Mouse (Mus musculus): Measurements from ENCODE around the gene Limk2. TPM values are rescaled to one million over a fixed set of nuclear protein-coding genes. Genes with fewer than 3 reads are reported as not detected.
A peak's percentile ranks its signal among the peaks of the same experiment; 100 is the strongest.

The Limk2 gene
- polyA plus RNA-seq, 1 experiment from 2014 or later = 60.5 TPM

- H3K9me3 ChIP-seq = no peaks in the 10 kb centered on the region
- H3K27ac ChIP-seq (replicated peaks) = no peak overlapping the region
- 0 out of 2 replicates have a peak, but pooled peaks cover 4% of the 10 kb centered on the region for H3K36me3 ChIP-seq (replicated peaks)
- no peak for DNase-seq (ENCODE audit: low spot score)
- WGBS = 87% methylated on average over 1 of the region's 1 CpGs
- no peaks in the 10 kb centered on the region for H3K27me3 ChIP-seq (replicated peaks; ENCODE audit: low read depth, poor library complexity, severe bottlenecking)
- H3K4me3 ChIP-seq = no peak overlapping the region
- H3K4me1 ChIP-seq = no peaks in the 10 kb centered on the region
Measured at GRCm38 (mm10) chr11:3437621-3438020, 28.6 kb upstream of the Limk2 start.

- no peak overlapping the region for H3K4me3 ChIP-seq
- H3K9me3 ChIP-seq = no peaks in the 10 kb centered on the region
- no peak overlapping the region for H3K27ac ChIP-seq (replicated peaks)
- no peaks in the 10 kb centered on the region for H3K4me1 ChIP-seq
- WGBS = 78% methylated on average over 4 of the region's 4 CpGs
- no peak for DNase-seq (ENCODE audit: low spot score)
- no peaks in the 10 kb centered on the region for H3K27me3 ChIP-seq (replicated peaks; ENCODE audit: low read depth, poor library complexity, severe bottlenecking)
- 0 out of 2 replicates have a peak, but pooled peaks cover 10% of the 10 kb centered on the region for H3K36me3 ChIP-seq (replicated peaks)
Measured at GRCm38 (mm10) chr11:3433809-3434208, 24.8 kb upstream of the Limk2 start.

GRCm38 (mm10) chr11:3431976-3432603 is 23.1 kb upstream of the Limk2 start:
- no peak overlapping the region for H3K27ac ChIP-seq (replicated peaks)
- WGBS = 96% methylated on average over 6 of the region's 6 CpGs
- no peaks in the 10 kb centered on the region for H3K4me1 ChIP-seq
- 0 out of 2 replicates have a peak, but pooled peaks cover 10% of the 10 kb centered on the region for H3K36me3 ChIP-seq (replicated peaks)
- no peaks in the 10 kb centered on the region for H3K27me3 ChIP-seq (replicated peaks; ENCODE audit: low read depth, poor library complexity, severe bottlenecking)
- no peak overlapping the region for H3K4me3 ChIP-seq
- H3K9me3 ChIP-seq = no peaks in the 10 kb centered on the region
- DNase-seq (ENCODE audit: low spot score) = no peak

- Histone ChIP-seq H3K4me1 (no peaks in the 10 kb centered on the region), H3K9me3 (no peaks in the 10 kb centered on the region), H3K27me3 (replicated peaks; ENCODE audit: low read depth, poor library complexity, severe bottlenecking) (no peaks in the 10 kb centered on the region), H3K27ac (replicated peaks) (no peak overlapping the region), H3K4me3 (no peak overlapping the region), H3K36me3 (replicated peaks) (peaks cover 11% of the 10 kb centered on the region; the same call in 1 of the 2 replicates)
- no peak for DNase-seq (ENCODE audit: low spot score)
- WGBS = 94% methylated on average over 3 of the region's 3 CpGs
Measured at GRCm38 (mm10) chr11:3431515-3431914, 22.5 kb upstream of the Limk2 start.

- Histone ChIP-seq H3K4me3 (no peak overlapping the region), H3K4me1 (no peaks in the 10 kb centered on the region), H3K9me3 (0 out of 2 replicates have a peak, but pooled peaks cover 2% of the 10 kb centered on the region), H3K27ac (replicated peaks) (no peak overlapping the region), H3K27me3 (replicated peaks; ENCODE audit: low read depth, poor library complexity, severe bottlenecking) (no peaks in the 10 kb centered on the region), H3K36me3 (replicated peaks) (peaks cover 36% of the 10 kb centered on the region)
- DNase-seq (ENCODE audit: low spot score) = no peak
- WGBS = 85% methylated on average over 7 of the region's 7 CpGs
Measured at GRCm38 (mm10) chr11:3428632-3429031, 19.6 kb upstream of the Limk2 start.

GRCm38 (mm10) chr11:3427697-3428230 is 18.8 kb upstream of the Limk2 start:
- H3K27ac ChIP-seq (replicated peaks) = no peak overlapping the region
- 0 out of 2 replicates have a peak, but pooled peaks cover 2% of the 10 kb centered on the region for H3K9me3 ChIP-seq
- no peaks in the 10 kb centered on the region for H3K4me1 ChIP-seq
- WGBS = 87% methylated on average over 3 of the region's 3 CpGs
- H3K36me3 ChIP-seq (replicated peaks) = peaks cover 45% of the 10 kb centered on the region
- no peak overlapping the region for H3K4me3 ChIP-seq
- H3K27me3 ChIP-seq (replicated peaks; ENCODE audit: low read depth, poor library complexity, severe bottlenecking) = no peaks in the 10 kb centered on the region
- no peak for DNase-seq (ENCODE audit: low spot score)

- Histone ChIP-seq H3K4me1 (no peaks in the 10 kb centered on the region), H3K4me3 (no peak overlapping the region), H3K9me3 (0 out of 2 replicates have a peak, but pooled peaks cover 2% of the 10 kb centered on the region), H3K27ac (replicated peaks) (no peak overlapping the region), H3K27me3 (replicated peaks; ENCODE audit: low read depth, poor library complexity, severe bottlenecking) (no peaks in the 10 kb centered on the region), H3K36me3 (replicated peaks) (peaks cover 74% of the 10 kb centered on the region)
- DNase-seq (ENCODE audit: low spot score) = no peak
- 85% methylated on average over 4 of the region's 4 CpGs for WGBS
Measured at GRCm38 (mm10) chr11:3422242-3422641, 13.3 kb upstream of the Limk2 start.

- WGBS = 86% methylated on average over 4 of the region's 4 CpGs
Measured at GRCm38 (mm10) chr11:3418741-3419140, 9.8 kb upstream of the Limk2 start.

GRCm38 (mm10) chr11:3417795-3418194 is 8.8 kb upstream of the Limk2 start:
- Histone ChIP-seq H3K27me3 (replicated peaks; ENCODE audit: low read depth, poor library complexity, severe bottlenecking) (no peaks in the 10 kb centered on the region), H3K9me3 (no peaks in the 10 kb centered on the region), H3K36me3 (replicated peaks) (peaks cover 66% of the 10 kb centered on the region), H3K4me3 (no peak overlapping the region), H3K27ac (replicated peaks) (no peak overlapping the region), H3K4me1 (no peaks in the 10 kb centered on the region)
- WGBS = 79% methylated on average over 6 of the region's 6 CpGs
- DNase-seq (ENCODE audit: low spot score) = no peak

More at GRCm38 (mm10) chr11:3418741-3419140, 9.8 kb upstream of the Limk2 start:
- DNase-seq (ENCODE audit: low spot score) = no peak
- Histone ChIP-seq H3K27ac (replicated peaks) (no peak overlapping the region; the same call in 1 of the 2 replicates), H3K4me1 (no peaks in the 10 kb centered on the region), H3K27me3 (replicated peaks; ENCODE audit: low read depth, poor library complexity, severe bottlenecking) (no peaks in the 10 kb centered on the region), H3K4me3 (no peak overlapping the region), H3K36me3 (replicated peaks) (peaks cover 75% of the 10 kb centered on the region), H3K9me3 (no peaks in the 10 kb centered on the region)

- Histone ChIP-seq H3K27me3 (replicated peaks; ENCODE audit: low read depth, poor library complexity, severe bottlenecking) (no peaks in the 10 kb centered on the region), H3K4me1 (no peaks in the 10 kb centered on the region), H3K27ac (replicated peaks) (no peak overlapping the region), H3K4me3 (no peak overlapping the region), H3K36me3 (replicated peaks) (peaks cover 59% of the 10 kb centered on the region), H3K9me3 (no peaks in the 10 kb centered on the region)
- no peak for DNase-seq (ENCODE audit: low spot score)
- 96% methylated on average over 3 of the region's 3 CpGs for WGBS
Measured at GRCm38 (mm10) chr11:3416399-3416798, 7.4 kb upstream of the Limk2 start.

- Histone ChIP-seq H3K4me1 (peaks cover 15% of the 10 kb centered on the region), H3K9me3 (no peaks in the 10 kb centered on the region), H3K36me3 (replicated peaks) (peaks cover 29% of the 10 kb centered on the region), H3K27me3 (replicated peaks; ENCODE audit: low read depth, poor library complexity, severe bottlenecking) (no peaks in the 10 kb centered on the region), H3K27ac (replicated peaks) (no peak overlapping the region), H3K4me3 (no peak overlapping the region)
- WGBS = 80% methylated on average over 3 of the region's 3 CpGs
- DNase-seq (ENCODE audit: low spot score) = no peak
Measured at GRCm38 (mm10) chr11:3412111-3412510, 3.1 kb upstream of the Limk2 start.

- Histone ChIP-seq H3K27ac (replicated peaks) (peak overlapping the region; percentile 87), H3K36me3 (replicated peaks) (no peaks in the 10 kb centered on the region), H3K9me3 (no peaks in the 10 kb centered on the region), H3K27me3 (replicated peaks; ENCODE audit: low read depth, poor library complexity, severe bottlenecking) (no peaks in the 10 kb centered on the region), H3K4me3 (peak overlapping the region; percentile 84), H3K4me1 (peaks cover 15% of the 10 kb centered on the region)
- DNase-seq (ENCODE audit: low spot score) = peak; percentile 32
- 6% methylated on average over 34 of the region's 34 CpGs for WGBS
Measured at GRCm38 (mm10) chr11:3408131-3408996, 625 bp downstream of the Limk2 start.

Data from embryonic facial prominence, embryonic 10.5 days (tissue).